Mouse (Mus musculus): ENCODE measurements at regions not wholly inside any gene's neighbourhood (a gene's known extent, or its start where the extent isn't known, plus 50 kb on each side); places are given as distances from the start of the nearest gene placed in this dataset.

DNA sequence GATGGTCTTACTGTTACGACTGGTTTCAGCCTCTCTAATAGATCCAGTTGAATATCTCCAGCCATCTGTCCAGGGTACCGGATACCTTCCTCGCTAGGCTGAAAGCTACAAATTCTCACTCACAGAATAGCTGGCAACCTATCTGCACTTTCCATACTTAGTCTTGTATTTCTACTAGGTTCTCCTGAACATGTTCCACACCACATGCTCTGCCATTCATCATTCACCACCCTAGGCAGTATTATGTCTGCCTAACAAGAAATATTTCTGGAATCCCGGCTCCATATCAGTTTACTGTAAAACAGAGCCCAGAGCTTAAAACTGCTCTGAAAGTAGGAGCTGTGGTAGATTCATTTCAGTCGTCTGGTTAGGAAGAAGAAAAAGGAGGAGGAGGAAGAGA is 1224.5 kb upstream of the Lrrc6 start:
- DNase-seq: no peak

DNA sequence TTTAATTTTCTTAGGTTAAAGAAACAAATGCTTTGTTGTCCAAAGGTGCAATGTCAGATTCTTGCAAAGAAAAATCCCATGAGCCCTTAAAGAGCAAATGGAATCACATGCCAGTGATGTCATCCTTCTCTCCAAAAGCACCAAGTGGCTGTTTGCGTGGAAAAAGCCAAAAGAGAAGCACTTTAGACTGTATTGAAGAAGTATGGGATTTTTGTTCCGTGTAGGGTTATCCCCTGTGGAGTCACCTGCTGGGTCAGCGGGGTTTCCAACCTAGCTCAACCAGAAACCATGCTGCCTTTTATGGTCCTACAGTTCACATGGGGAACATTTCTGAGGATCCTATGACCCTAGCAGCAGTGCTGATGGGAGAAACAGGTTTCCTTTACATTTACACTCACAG is 1213.5 kb upstream of the Lrrc6 start:
- DNase-seq: no peak

- DNase-seq: no peak
These were observed 1185.4 kb upstream of the Lrrc6 start for GRCm38 (mm10) chr15:67686140-67686539.

GRCm38 (mm10) chr15:67673276-67673675 is 1172.6 kb upstream of the Lrrc6 start:
- DNase-seq: no peak

DNA sequence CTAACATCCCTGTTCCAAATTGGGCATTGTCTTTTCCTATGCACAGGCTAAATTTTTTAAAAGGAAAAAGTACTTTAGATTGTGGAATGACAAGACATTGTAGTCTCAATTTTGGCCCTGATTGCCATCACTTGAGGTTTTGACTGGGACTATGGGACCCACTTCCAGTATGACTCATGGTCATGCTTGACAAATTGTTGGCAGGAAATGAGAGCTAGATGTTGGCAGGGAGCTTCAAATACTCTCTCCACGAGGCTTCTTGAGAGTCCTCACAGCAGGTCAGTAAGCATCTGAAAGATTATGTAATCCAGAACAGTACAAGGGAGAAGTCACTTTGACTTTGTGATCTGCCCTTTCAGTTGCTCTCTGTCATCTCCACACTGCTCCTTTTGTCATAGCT is 1135.4 kb upstream of the Lrrc6 start:
- peak in 1 of 2 experiments; percentile 1 for DNase-seq

DNA sequence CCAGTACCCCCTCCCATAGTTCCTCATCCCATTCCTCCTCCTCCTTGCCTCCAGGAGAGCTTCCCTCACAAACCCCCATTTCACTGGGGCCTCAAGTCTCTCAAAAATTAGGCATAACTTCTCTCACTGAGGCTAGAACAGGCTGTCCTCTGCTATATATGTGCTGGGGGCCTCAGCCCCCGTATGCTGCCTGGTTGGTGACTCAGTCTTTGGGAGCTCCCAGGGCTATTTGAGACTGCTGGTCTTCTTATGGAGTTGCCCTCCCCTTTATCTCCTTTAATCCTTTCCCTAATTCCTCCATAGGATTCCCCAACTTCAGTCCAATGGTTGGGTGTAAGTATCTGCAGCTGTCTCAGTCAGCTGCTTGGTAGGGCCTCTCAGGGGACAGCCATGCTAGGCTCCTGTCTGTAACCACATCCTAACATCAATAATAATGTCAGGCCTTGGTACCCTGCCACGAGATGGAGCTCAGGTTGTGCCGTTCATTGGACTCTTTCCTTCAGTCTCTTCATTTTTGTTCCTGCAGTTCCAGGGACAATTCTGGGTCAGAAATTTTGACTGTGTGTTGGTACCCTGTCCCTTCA is 1126.1 kb upstream of the Lrrc6 start:
- no peak for DNase-seq

DNA sequence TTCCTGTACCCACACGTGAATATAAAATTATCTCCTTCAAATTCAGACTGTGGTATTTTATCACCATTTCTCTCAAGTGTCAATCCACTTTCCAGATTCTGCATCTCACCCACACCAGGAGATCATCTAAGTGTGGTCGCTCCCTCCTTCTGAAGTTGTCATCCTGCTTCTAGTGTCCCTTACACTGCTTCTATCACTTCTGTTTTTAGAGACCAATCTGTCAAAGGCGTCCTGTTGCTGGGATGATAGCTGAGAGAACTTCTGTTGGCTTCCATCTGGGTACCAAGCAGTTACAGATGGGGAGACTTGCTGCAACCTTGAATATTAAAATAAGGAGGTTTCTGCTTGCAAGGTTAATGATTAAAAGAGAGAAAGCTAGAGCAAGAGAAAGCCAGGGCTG is 1111.2 kb upstream of the Lrrc6 start:
- no peak for DNase-seq

DNA sequence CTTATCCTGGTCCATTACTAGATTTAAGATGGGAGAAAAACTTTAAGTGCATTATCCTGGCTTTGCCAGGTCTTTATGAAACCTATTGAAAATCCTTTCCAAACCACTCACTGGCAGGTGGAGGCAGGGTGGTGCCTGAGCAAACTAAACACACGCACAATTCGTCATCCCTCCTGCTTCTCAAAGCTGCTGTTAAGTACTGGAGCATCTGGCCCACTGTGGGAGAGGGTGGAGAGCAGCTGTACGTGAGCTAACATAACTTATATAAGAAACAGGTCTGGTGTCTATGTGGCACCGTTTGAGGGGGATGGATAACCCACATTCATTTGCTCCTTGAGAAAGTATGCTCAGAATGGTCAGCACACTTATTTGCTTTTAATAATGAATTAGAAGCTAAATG is 1097.7 kb upstream of the Lrrc6 start:
- no peak for DNase-seq

GRCm38 (mm10) chr15:67576581-67576980 is 1075.9 kb upstream of the Lrrc6 start:
- DNase-seq: no peak

GRCm38 (mm10) chr15:67571614-67572013 is 1070.9 kb upstream of the Lrrc6 start:
- no peak for DNase-seq

- DNase-seq: no peak
These were observed 1056.6 kb upstream of the Lrrc6 start for GRCm38 (mm10) chr15:67557304-67557703.

GRCm38 (mm10) chr15:67551911-67552310 is 1051.2 kb upstream of the Lrrc6 start:
- DNase-seq: no peak

GRCm38 (mm10) chr15:67546896-67547400 is 1046.2 kb upstream of the Lrrc6 start:
- DNase-seq: no peak

DNA sequence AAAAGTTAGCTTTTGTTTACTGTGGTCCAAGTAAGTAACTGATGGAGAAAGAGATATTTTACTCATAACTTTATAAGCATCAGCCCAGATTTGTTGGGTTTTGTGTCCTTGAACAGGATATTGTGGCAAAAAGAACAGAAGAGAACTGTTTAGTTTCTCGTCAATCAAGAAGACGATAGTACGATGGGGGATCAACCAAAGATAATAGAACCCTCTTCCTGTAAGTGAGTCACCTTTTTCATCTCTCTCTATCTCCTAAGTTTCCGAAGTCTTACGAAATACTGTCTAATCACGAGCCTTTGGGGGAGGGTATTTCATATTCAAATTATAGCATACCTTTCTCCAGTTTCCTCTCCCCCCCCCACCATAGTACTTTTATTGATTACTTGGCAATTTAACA is 1045.0 kb upstream of the Lrrc6 start:
- DNase-seq: no peak

DNA sequence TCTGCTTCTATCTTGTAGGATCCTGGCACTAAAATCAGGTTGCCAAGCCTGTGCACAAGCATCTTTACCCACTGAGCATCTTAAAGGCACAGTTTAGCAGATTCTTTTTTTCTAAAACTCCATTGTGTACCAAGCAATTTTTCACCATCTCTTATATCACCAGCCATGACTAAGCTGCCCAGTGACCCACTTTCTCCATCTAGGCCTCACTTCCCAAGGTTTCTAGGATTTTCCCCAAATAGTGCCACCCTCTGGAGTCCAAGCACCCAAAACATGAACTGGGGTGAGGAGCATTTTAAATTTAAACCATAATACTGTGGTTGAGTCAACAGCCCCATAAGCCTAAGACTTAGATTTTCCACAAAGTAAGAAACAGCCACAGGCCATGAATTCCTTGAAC is 1013.0 kb upstream of the Lrrc6 start:
- no peak for DNase-seq

DNA sequence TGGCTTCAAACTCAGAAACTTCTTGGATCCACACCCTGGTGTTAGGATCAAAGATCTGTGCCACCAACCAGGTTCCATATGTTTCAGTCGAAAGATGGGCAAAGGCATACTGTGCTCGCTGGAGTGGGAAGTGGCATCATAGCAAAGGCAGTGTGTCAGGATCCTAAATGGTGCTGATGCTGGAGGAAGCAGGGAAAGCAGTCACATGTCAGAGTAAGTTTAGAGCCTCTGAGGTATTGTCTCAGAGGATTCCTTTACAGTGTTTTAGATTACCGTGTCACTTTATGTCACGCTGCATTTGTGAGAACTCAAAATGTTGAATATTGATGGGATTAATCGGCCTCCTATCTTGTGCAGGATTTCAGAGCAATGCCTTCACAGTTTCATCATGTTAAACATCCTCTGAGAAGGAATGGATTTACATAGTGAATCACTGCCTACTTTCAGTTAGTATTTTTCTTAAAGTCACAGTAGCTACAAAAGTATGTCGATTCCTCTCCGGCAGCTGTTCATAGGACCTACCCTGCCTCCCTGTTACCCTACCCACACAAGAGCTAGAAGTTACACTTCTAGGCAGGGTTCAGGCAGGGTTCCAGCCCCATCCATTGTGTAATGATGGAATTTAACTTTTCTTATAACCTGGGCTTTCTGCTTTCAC is 994.4 kb upstream of the Lrrc6 start:
- DNase-seq: no peak

GRCm38 (mm10) chr15:67481733-67482132 is 981.0 kb upstream of the Lrrc6 start:
- DNase-seq: no peak

GRCm38 (mm10) chr15:67474325-67474724 is 973.6 kb upstream of the Lrrc6 start:
- DNase-seq: no peak

DNA sequence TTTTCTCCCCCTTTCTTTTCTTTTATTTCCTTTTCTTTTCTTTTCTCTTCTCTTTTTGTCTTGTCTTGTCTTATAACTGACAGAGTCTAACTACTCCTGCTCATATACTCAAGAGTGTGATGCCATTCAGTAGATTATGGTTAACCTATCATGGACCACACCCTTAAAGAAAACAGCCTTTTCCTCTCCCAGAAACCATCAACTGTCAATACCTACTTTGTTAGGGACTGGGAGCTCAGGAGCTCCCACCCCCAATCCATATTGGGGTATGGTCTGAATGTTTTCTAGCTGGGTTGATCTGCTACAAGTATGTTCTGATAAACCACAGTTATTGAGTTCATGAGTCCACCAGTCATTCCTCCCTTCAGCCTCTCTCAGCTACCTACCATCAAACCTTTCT is 972.3 kb upstream of the Lrrc6 start:
- no peak for DNase-seq

DNA sequence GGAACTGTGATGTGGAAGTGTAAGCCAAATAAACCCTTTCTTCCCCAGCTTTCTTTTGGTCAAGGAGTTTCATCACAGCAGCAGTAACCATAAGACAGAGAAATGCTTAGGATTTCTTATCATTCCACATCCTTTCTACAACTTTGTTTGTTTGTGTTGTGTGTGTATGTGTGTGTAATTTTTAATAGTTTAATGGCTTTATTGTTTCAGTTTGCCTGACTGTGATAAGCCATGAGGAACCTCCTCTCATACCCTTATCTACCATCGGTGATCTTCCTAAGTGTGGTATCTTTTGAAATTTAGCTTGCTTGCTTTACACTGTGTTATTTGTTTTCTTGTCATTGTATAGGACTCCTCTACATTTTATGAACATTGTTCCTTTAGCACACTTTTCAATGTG is 970.6 kb upstream of the Lrrc6 start:
- DNase-seq: no peak

DNA sequence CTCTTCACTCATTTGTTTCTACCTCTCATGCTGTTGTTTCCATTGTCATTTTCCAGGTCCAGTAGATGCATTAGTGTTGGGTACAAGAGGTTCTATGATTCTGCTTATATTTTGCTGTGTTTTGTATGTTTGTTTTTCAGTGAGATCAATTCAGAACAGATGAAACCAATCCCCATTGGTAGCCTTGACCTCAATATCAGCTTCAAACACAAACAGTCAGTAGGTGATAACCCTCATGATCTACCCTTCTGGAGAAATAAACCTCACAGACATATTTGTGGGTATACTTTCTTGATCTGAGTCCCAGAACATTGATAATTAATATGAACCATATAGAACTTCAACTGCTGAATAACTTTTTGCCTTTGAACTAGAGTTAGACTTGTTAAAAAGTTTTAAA is 969.3 kb upstream of the Lrrc6 start:
- DNase-seq: no peak

DNA sequence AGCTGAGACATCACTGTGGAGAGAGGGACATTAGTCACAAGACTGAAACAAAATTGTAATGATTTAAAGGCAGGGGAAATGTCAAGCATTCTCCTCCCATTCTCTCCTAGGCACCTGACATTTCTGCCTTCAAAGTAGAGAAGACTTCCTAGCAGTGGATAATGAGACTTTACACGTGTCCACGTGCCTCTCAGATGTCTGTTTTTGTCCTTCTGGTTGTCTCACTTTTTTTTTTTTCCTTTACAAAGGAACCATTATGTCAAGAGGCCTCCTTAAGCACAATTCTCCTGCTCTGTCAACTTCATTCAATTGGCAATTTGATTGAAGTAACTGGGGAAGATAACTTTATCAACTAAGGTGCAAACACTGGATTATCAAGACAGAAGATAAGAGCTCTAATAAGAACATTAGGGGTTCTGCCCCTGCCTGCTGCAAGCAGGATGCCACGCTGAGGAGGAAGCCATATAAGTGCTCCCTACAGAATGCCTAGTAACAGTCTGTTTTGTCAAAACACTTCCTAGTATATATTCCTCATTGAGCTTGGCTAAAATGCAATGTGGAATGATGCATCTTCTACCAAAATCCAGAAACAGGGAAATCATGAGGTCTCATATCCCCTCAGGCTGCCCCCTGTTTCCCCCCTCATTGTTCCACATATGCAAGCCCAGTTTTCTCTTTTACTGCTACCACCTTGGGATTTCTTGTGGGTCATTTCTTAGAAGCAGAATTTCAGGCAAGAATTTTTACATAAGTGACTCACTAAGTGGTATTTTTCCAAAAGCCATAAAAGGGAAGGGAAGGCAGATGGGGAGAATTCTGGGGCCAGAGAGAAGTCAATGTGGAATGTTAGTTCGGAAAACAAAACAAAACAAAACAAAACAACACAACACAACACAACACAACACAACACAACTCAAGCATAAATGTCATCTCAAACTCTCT is 967.0 kb upstream of the Lrrc6 start:
- no peak for DNase-seq

DNA sequence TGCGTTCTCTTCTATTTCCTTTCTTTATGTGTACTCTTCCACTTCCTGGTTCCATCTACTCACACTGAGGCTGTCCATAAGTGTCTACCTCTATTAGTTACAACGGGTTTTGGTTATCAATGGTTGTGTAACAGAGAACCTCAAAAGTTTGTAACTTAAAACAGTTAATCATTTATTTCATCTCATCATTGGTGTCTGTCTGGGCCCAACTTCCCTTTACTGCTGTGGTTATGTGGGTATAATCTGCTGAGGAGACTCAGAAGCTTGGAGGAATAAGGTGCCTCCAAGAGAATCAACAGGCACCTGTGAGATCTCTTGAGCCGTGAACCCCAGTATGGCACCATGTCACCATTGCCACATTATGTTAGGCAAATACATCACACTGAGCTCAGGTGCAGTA is 962.2 kb upstream of the Lrrc6 start:
- DNase-seq: no peak

DNA sequence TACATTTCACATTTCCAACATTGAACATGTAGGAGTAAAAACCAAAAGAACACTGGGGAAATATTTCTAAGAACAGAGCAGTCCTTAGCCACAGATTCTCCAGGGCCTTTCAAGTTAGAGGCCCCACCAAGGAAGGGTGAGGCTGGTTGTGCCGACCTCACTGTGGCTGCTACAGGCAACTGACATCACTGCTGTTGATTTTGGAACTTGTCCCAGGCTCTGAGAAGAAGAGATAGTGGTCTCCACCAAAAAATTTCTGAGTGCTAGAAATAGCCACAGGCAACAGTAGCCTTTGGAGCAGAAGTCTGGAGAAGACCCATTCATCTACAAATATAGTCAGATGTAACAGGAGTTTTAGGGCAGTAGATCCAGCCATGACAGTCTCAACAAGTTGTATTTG is 959.7 kb upstream of the Lrrc6 start:
- no peak for DNase-seq

Data from B cell, adult 2 months (primary cell).